Mouse (Mus musculus): Measurements from ENCODE around the gene Pdss2. TPM values are rescaled to one million over a fixed set of nuclear protein-coding genes. Genes with fewer than 3 reads are reported as not detected.

The Pdss2 gene
- total RNA-seq, 2 experiments from 2014 or later, result 16.8 to 25.0 TPM

- DNase-seq, result peak; percentile 76
- Histone ChIP-seq H3K4me3 (peak overlapping the region; percentile 96), H3K27ac (peak overlapping the region; percentile 88)
- no peak for TF ChIP-seq CTCF (IDR thresholded peaks at IDR 0.05)
- intact Hi-C loops (cut with DNase I), result loop anchor here (10.0 kb wide), 1 partner anchor 523 kb away; no protein-coding TSS in a partner anchor
Measured at GRCm38 (mm10) chr10:43477865-43478681, 256.8 kb downstream of the Pdss2 start.

GRCm38 (mm10) chr10:43478751-43479435 is 257.6 kb downstream of the Pdss2 start, which contains the start of gene Bend3:
Bend3 (plus strand) TSS chr10:43478831.
- peak within 1 kb of the TSS; percentile 88 for H3K27ac ChIP-seq
- peak within 1 kb of the TSS; percentile 96 for H3K4me3 ChIP-seq
- no peak for TF ChIP-seq CTCF (IDR thresholded peaks at IDR 0.05)
- intact Hi-C loops (cut with DNase I), result loop anchor here (1.0 to 10.0 kb wide), 2 partner anchors 61 to 524 kb away; partner anchors contain the start of gene 1700021F05Rik
- DNase-seq, result peak; percentile 73

DNA sequence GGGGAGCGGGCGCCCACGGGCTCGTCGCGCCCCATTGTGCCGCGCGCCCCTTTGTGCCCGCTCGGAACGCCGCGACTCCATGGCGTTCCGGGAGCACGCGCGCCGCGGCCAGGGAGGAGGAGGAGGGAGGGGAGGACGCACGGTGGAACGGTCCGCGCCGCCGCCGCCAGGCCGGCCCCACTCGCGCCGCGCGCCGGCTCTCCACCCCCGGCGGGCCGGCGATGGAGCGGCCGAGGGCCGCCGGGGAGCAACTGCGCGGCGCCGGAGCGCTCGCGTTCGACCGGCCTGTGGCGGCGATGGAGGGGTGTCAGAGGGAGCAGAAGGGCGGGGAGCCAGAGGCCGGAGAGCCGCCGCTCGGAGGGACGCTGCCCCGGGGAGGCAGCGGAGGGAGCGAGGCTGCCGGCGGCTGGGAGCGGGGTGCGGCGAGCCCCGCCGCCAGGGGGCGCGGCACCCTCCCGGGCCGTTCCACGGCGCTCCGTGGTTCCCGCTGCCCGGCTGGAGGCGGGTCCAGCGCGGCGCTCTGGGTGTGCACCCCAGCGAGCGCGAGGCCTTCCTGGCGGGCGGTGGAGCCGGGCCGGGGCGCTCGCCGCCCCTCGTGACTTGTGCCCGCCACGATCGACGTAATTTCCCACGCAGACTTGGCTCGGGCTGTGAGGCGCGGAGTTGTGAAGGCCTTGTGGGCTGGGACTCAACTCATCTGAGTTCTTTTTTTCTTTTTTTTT is 258.3 kb downstream of the Pdss2 start:
- H3K4me3 ChIP-seq, result peak overlapping the region; percentile 96
- peak; percentile 96 for DNase-seq
- intact Hi-C loops (cut with DNase I), result loop anchor here (1.0 to 10.0 kb wide), 2 partner anchors 61 to 525 kb away; partner anchors contain the start of gene 1700021F05Rik
- peak; percentile 92 for TF ChIP-seq CTCF (IDR thresholded peaks at IDR 0.05)
- H3K27ac ChIP-seq, result peak overlapping the region; percentile 88

GRCm38 (mm10) chr10:43480227-43480849 is 259.1 kb downstream of the Pdss2 start:
- intact Hi-C loops (cut with DNase I), result no loop called here
- no peak for TF ChIP-seq CTCF (IDR thresholded peaks at IDR 0.05)
- H3K27ac ChIP-seq, result peak overlapping the region; percentile 88
- H3K4me3 ChIP-seq, result peak overlapping the region; percentile 96
- DNase-seq, result no peak

- no peak for DNase-seq
- no peak overlapping the region for H3K27ac ChIP-seq
- no peak for TF ChIP-seq CTCF (IDR thresholded peaks at IDR 0.05)
- H3K4me3 ChIP-seq, result no peak overlapping the region
- intact Hi-C loops (cut with DNase I), result no loop called here
Measured at GRCm38 (mm10) chr10:43481179-43481578, 259.9 kb downstream of the Pdss2 start.

- Histone ChIP-seq H3K4me3 (no peak overlapping the region), H3K27ac (no peak overlapping the region)
- DNase-seq, result no peak
- intact Hi-C loops (cut with DNase I), result no loop called here
- TF ChIP-seq CTCF (IDR thresholded peaks at IDR 0.05), result no peak
Measured at GRCm38 (mm10) chr10:43482021-43482420, 260.7 kb downstream of the Pdss2 start.

GRCm38 (mm10) chr10:43483426-43483995 is 262.2 kb downstream of the Pdss2 start:
- H3K4me3 ChIP-seq, result peak overlapping the region; percentile 59
- no peak for TF ChIP-seq CTCF (IDR thresholded peaks at IDR 0.05)
- peak; percentile 83 for DNase-seq
- intact Hi-C loops (cut with DNase I), result no loop called here
- H3K27ac ChIP-seq, result peak overlapping the region; percentile 91

DNA sequence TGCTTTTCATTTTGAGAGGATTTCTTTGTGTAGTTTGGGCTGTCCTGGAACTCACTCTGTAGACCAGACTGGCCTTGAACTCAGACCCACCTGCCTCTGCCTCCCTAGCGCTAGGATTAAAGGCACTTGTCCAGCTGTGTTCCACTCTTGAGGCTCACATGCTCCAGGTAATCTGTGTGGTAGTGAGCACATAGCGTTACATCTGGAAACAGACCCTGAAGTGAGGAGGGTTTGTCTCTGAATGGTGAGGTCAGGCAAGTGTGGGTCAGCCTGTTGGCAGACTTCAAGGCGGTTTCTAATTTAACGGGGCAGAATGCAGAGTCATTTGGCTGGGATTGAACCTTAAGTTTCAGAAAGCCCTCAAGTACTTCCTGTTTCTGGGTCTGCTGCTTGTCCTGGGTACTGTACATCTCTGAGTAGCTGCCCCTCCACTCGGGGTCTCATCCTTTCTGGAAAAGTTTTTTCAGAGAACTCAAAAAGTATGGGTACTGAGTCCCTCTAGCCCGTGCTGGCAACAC is 264.5 kb downstream of the Pdss2 start:
- Histone ChIP-seq H3K4me3 (no peak overlapping the region), H3K27ac (peak overlapping the region; percentile 28; the same call in 1 of the 2 replicates)
- intact Hi-C loops (cut with DNase I), result no loop called here
- DNase-seq, result no peak
- TF ChIP-seq CTCF (IDR thresholded peaks at IDR 0.05), result no peak

DNA sequence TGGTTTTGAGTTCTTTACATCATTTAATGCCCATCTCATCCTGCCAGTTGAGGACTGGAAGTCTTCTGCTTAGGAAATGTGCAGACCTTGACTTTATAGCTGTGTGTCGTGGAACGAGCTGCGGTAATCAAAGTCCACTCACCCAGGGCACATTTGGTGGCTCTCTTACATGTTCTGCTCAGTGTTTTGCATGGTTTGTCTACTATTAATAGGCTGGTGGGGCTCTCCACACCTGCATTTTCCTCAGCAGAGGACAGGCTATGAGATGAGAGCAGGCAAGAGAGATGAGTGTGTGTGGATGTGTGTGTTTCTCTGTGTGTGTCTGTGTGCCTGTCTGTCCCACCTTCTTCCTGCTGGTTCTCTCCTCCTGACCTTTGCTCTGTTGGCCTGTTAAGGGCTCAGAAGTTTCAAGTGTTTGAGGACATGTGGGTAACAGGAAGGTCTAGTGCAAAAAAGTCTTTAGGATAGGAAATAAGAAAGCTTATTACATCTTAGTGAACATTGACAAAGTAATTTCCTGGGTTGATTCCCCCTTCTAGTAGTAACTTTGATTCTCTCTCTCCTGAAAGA is 266.2 kb downstream of the Pdss2 start:
- intact Hi-C loops (cut with DNase I), result no loop called here
- H3K27ac ChIP-seq, result peak overlapping the region; percentile 48; the same call in 1 of the 2 replicates
- DNase-seq, result no peak

GRCm38 (mm10) chr10:43488258-43488657 is 267.0 kb downstream of the Pdss2 start:
- intact Hi-C loops (cut with DNase I), result no loop called here
- no peak for TF ChIP-seq CTCF (IDR thresholded peaks at IDR 0.05)
- no peak overlapping the region for H3K4me3 ChIP-seq
- no peak for DNase-seq
- H3K27ac ChIP-seq, result peak overlapping the region; percentile 48; the same call in 1 of the 2 replicates

More for the DNA sequence above, 266.2 kb downstream of the Pdss2 start:
- no peak for TF ChIP-seq CTCF (IDR thresholded peaks at IDR 0.05)
- H3K4me3 ChIP-seq, result no peak overlapping the region

DNA sequence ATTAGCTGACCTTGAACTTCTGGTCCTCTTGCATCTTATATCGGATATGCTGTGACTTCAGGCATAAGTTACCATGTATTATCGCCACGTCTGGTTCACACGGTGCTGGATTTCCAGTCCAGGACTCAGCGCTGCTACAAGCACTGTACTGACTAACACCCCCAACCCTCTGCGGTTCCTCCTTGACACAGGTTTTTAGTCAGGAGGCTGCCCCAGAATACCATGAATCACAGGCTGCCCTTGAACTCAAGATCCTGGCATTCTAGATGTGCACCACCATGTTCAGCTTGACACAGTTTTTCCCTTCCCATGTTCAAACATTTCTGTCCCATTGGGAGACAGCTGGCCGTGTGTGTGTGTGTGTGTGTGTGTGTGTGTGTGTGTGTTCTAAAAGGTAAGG is 267.9 kb downstream of the Pdss2 start:
- TF ChIP-seq CTCF (IDR thresholded peaks at IDR 0.05), result no peak
- intact Hi-C loops (cut with DNase I), result no loop called here
- no peak overlapping the region for H3K27ac ChIP-seq
- no peak for DNase-seq
- H3K4me3 ChIP-seq, result no peak overlapping the region

Measured in gastrocnemius, adult 2 months (tissue).